Mouse (Mus musculus) kidney, postnatal 0 days (tissue): Measurements from ENCODE around the gene Abcb9. TPM values are rescaled to one million over a fixed set of nuclear protein-coding genes. Genes with fewer than 3 reads are reported as not detected.

Source experiments
- ATAC-seq: fragments of 200-750 bp; cut with Nextera tagmentation; replicated peaks from 2 replicates; pipeline ENCODE4 v1.8.0; 2017; ENCODE audit warnings: low read depth, moderate number of reproducible peaks, moderate TSS enrichment, moderate library complexity; ENCODE audit not compliant: low FRiP score
- DNase-seq: peaks from one replicate; pipeline ENCODE4 v3.0.0-alpha.2; 2016; ENCODE audit warnings: low spot score
- H3K27ac ChIP-seq: fragments of 300-500 bp; sonication (generic); 2 replicates; pipeline ENCODE4 v1.5.1; 2014; ENCODE audit warnings: mild to moderate bottlenecking
- H3K27me3 ChIP-seq: fragments of 300-500 bp; sonication (generic); 2 replicates; pipeline ENCODE4 v1.6.1; 2014; ENCODE audit warnings: low read length, mixed read lengths; ENCODE audit not compliant: insufficient read depth
- H3K36me3 ChIP-seq: fragments of 300-500 bp; sonication (generic); 2 replicates; pipeline ENCODE4 v1.6.1; 2014; ENCODE audit warnings: low read length, mixed read lengths; ENCODE audit not compliant: insufficient read depth
- H3K4me1 ChIP-seq: fragments of 300-500 bp; sonication (generic); replicated peaks from 2 replicates; pipeline ENCODE4 v1.6.1; 2014; ENCODE audit warnings: antibody characterized with exemption, low read length, mixed read lengths; ENCODE audit not compliant: insufficient read depth
- H3K4me2 ChIP-seq: fragments of 300-500 bp; sonication (generic); 2 replicates; pipeline ENCODE4 v1.6.1; 2014; ENCODE audit warnings: mild to moderate bottlenecking, low read length, moderate library complexity, mixed read lengths
- H3K4me3 ChIP-seq: fragments of 300-500 bp; sonication (generic); replicated peaks from 2 replicates; pipeline ENCODE4 v1.5.1; 2014; ENCODE audit warnings: low read depth, low read length
- H3K9ac ChIP-seq: fragments of 300-500 bp; sonication (generic); 2 replicates; pipeline ENCODE4 v1.6.1; 2014; ENCODE audit warnings: low read depth, low read length
- H3K9me3 ChIP-seq: fragments of 300-500 bp; sonication (generic); replicated peaks from 2 replicates; pipeline ENCODE4 v1.6.1; 2016; ENCODE audit warnings: low read length, inconsistent platforms, mixed read lengths
- CTCF ChIP-seq: IDR thresholded peaks from 2 replicates; pipeline ENCODE4 v1.5.1; 2016; ENCODE audit warnings: antibody characterized with exemption, low read depth, mild to moderate bottlenecking, moderate library complexity
- WGBS: fragments of 180-500 bp; shearing (Covaris S2); extraction: QIAGEN DNeasy Blood & Tissue Kit; methylation state at CpG from one replicate; pipeline ENCODE4 v1.1.7; 2014; 5-methylcytosine and 5-hydroxymethylcytosine counted together
- polyA plus RNA-seq: library from polyadenylated mRNA; unstranded; fragments of >200 nt; fragmentation: Nextera tagmentation; extraction: Ambion mirVana; gene quantifications from 2 replicates; pipeline ENCODE4 v1.2.1, GENCODE M21; 2015

Abcb9 gene
- polyA plus RNA-seq, 1 experiment from 2014 or later = 3.3 TPM

GRCm38 (mm10) chr5:124036836-124037235 lies 58.8 kb downstream of the Abcb9 start:
- H3K4me3 ChIP-seq = no peak overlapping the region
- H3K4me1 ChIP-seq = no peaks in the 10 kb centered on the region
- no peak overlapping the region for H3K4me2 ChIP-seq
- no peak overlapping the region for H3K9ac ChIP-seq
- no peaks in the 10 kb centered on the region for H3K9me3 ChIP-seq
- no peak for TF ChIP-seq CTCF
- no peak for ATAC-seq
- no peak for DNase-seq
- 76% methylated on average over 5 of the region's 5 CpGs for WGBS
- H3K27ac ChIP-seq = no peak overlapping the region
- no peaks in the 10 kb centered on the region for H3K27me3 ChIP-seq
- H3K36me3 ChIP-seq = no peaks in the 10 kb centered on the region

DNA sequence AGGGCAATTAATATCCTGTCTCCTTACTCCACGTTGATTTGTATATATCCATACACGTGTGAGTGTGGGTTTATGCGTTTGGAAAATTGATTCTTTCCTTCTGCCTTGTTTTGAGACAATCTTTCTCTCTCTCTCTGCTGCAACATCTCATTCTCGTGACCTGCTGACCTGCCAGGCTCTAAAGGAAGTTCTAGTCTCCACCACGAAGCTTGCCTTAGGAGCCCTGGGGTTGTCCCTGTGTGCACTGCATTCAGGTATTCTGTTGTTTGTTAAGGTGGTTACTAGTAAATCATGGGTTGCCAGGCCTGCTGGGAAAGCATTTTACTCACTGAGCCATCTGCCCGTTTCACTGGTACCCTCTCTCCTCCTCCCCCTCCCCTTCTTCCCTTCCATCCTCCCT lies 59.3 kb downstream of the Abcb9 start:
- H3K4me2 ChIP-seq = no peak overlapping the region
- no peak overlapping the region for H3K27ac ChIP-seq
- no peak overlapping the region for H3K4me3 ChIP-seq
- WGBS = 48% methylated on average over 6 of the region's 6 CpGs
- DNase-seq = no peak
- no peaks in the 10 kb centered on the region for H3K27me3 ChIP-seq
- no peak overlapping the region for H3K9ac ChIP-seq
- no peaks in the 10 kb centered on the region for H3K36me3 ChIP-seq
- H3K9me3 ChIP-seq = no peaks in the 10 kb centered on the region
- no peak for ATAC-seq
- TF ChIP-seq CTCF = no peak
- no peaks in the 10 kb centered on the region for H3K4me1 ChIP-seq

DNA sequence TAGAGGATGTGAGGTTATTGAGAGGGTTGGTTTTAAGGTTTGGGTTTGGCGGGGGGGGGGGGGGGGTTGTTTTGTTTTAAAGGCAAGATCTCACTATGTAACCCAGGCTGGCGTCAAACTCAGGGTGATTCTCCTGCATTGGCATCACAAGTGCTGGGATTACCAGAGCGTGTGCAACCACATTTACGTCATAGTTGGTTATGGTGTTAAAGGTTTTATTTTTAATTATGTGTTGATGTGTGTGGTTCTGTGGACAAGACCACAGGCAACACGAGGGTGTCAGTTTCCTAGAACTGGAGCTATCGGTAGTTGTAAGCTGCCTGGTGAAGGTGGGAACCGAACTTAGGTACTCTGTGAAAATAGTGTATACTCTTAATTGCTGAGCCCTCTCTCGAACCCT lies 59.8 kb downstream of the Abcb9 start:
- WGBS = 65% methylated on average over 8 of the region's 8 CpGs
- DNase-seq (no peak), ATAC-seq (no peak)
- Histone ChIP-seq H3K27ac (no peak overlapping the region), H3K4me3 (no peak overlapping the region), H3K9ac (no peak overlapping the region), H3K4me1 (no peaks in the 10 kb centered on the region; the same call in 1 of the 2 replicates), H3K9me3 (no peaks in the 10 kb centered on the region), H3K27me3 (no peaks in the 10 kb centered on the region), H3K4me2 (no peak overlapping the region), H3K36me3 (no peaks in the 10 kb centered on the region)
- no peak for TF ChIP-seq CTCF

DNA sequence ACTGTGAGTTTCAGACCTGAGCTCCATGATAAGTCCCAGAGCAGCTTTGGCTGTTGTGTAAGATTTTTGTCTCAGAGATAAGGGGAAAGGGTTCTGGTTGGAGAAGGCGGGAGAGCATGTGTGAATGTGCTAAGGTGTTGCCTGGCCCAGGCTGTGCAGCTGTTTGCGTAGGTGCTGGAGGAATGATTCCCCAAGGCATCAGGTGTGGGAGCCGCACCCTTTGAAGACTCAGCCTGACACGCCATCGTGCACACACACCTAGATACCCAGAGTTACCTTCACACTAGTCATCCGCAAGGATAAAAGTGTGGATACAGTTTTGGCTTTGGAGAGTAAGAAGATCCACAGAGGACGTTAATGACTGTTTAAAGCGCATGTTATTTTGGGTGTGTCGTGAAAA lies 60.2 kb downstream of the Abcb9 start:
- TF ChIP-seq CTCF = no peak
- ATAC-seq (no peak), DNase-seq (no peak)
- Histone ChIP-seq H3K36me3 (no peaks in the 10 kb centered on the region), H3K4me2 (no peak overlapping the region), H3K4me1 (peaks cover under 1% of the 10 kb centered on the region), H3K9me3 (no peaks in the 10 kb centered on the region), H3K4me3 (no peak overlapping the region), H3K27ac (no peak overlapping the region), H3K27me3 (no peaks in the 10 kb centered on the region), H3K9ac (no peak overlapping the region)
- 83% methylated on average over 9 of the region's 9 CpGs for WGBS

DNA sequence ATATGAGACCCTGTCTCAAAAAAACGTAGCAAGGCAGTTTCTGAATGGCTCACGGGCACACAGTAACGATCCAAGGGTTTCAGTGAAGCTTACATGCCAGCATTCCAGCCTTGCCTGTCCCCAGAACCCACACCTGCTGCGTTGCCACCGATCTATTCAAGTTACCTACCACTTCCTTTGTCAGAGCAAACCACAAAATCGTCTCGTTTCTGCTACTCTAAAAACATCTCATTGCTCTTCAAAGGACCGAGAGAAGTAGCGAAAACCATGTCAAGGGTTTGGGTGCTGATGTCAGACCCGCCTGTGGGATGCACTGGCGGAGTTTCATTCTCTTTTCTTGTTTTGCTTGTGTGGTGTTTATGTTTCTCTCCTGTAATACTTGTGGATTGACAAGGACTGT lies 61.1 kb downstream of the Abcb9 start:
- H3K27me3 ChIP-seq = no peaks in the 10 kb centered on the region
- no peak for TF ChIP-seq CTCF
- DNase-seq = no peak
- no peaks in the 10 kb centered on the region for H3K9me3 ChIP-seq
- peaks cover 10% of the 10 kb centered on the region for H3K4me1 ChIP-seq
- no peaks in the 10 kb centered on the region for H3K36me3 ChIP-seq
- H3K4me2 ChIP-seq = no peak overlapping the region
- WGBS = 67% methylated on average over 11 of the region's 11 CpGs
- ATAC-seq = no peak
- H3K9ac ChIP-seq = no peak overlapping the region
- no peak overlapping the region for H3K4me3 ChIP-seq
- no peak overlapping the region for H3K27ac ChIP-seq

GRCm38 (mm10) chr5:124032001-124032508 lies 63.5 kb downstream of the Abcb9 start, which contains the start of gene Vps37b:
Vps37b (minus strand) TSS chr5:124032270.
- Histone ChIP-seq H3K36me3 (no peaks in the 10 kb centered on the region), H3K4me1 (peaks cover 24% of the 10 kb centered on the region), H3K9ac (peak within 1 kb of the TSS; percentile 82), H3K27me3 (no peaks in the 10 kb centered on the region), H3K4me3 (peak within 1 kb of the TSS; percentile 72), H3K4me2 (peak within 1 kb of the TSS; percentile 69), H3K9me3 (no peaks in the 10 kb centered on the region), H3K27ac (peak within 1 kb of the TSS; percentile 88)
- under 1% methylated on average over 52 of the region's 52 CpGs for WGBS
- no peak for TF ChIP-seq CTCF
- ATAC-seq (peak; percentile 71), DNase-seq (peak; percentile 85)
